Mouse (Mus musculus): ENCODE data around the gene Rpgrip1l.

Gene Rpgrip1l

GRCm38 (mm10) chr8:91207676-91208075, 105.4 kb downstream of the Rpgrip1l start:
- no peak for DNase-seq (ENCODE audit: low read depth, low spot score)

DNA sequence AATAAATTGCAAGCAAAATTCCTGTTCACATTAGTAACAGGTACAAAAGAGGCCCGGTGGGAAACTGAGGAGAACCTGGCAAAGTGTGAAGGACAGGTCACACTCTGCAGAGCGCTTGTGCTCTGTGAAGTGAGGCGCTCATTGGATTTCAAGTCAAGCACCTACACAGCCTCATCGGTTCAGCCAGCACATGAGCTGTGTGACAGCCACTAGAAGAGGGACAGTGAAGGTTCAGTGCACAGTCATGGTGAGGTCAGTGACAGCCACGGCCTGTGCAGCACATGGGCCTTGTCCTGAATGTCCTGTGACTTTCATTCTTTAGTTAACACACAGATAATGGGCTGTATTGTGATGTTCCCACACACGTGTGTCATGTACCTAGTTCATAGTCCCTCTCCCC, 107.2 kb downstream of the Rpgrip1l start:
- DNase-seq (ENCODE audit: low read depth, low spot score), result no peak

GRCm38 (mm10) chr8:91201184-91201583, 111.9 kb downstream of the Rpgrip1l start:
- no peak for DNase-seq (ENCODE audit: low read depth, low spot score)

- DNase-seq (ENCODE audit: low read depth, low spot score), result no peak
Observed at GRCm38 (mm10) chr8:91199876-91200275, 113.2 kb downstream of the Rpgrip1l start, which contains the start of gene Aktip. TSS of gene Aktip (minus strand) at chr8:91199976.

DNA sequence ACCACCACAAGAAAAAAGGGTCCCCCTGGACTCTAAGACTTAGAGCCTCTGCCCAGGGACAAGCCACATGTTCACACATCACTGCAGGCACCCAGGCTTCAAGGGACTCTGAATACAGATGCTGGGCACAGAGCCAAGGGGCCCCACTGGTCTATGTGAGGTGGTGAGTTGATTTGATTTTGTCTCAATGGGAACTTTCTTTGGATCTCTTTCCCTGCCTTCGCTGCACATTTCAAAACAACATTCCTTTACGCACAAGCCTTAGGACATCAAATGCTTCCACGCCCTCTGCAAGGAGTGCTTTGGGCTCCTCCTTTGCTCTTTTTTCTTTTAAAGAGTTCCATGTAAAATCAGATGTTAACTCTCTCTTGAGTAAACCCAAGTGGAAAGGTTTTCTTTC, 115.0 kb downstream of the Rpgrip1l start:
- DNase-seq (ENCODE audit: low read depth, low spot score), result no peak

- no peak for DNase-seq (ENCODE audit: low read depth, low spot score)
Observed at GRCm38 (mm10) chr8:91197233-91197632, 115.8 kb downstream of the Rpgrip1l start.

- DNase-seq (ENCODE audit: low read depth, low spot score), result no peak
Observed at GRCm38 (mm10) chr8:91196661-91197060, 116.4 kb downstream of the Rpgrip1l start.

DNA sequence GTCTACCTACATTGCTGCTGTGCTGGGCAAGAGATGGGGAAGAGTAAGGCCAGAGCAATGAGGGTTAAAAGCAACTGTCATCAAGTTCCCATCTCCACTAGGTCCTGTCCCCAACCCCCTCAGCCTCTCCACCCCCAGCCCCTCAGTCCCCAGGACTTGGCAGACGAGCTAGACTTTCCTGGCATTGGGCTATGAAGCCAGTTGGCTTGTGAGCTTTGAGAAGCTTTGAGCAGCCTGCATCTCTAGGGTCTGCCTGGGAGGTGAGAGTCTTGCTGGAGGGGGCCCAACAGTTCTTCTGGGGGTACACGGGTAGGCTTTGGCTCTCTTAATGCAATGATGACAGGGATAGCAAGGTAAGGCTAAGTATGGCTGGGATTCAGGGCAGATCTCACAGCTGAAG, 119.0 kb downstream of the Rpgrip1l start:
- no peak for DNase-seq (ENCODE audit: low read depth, low spot score)

DNA sequence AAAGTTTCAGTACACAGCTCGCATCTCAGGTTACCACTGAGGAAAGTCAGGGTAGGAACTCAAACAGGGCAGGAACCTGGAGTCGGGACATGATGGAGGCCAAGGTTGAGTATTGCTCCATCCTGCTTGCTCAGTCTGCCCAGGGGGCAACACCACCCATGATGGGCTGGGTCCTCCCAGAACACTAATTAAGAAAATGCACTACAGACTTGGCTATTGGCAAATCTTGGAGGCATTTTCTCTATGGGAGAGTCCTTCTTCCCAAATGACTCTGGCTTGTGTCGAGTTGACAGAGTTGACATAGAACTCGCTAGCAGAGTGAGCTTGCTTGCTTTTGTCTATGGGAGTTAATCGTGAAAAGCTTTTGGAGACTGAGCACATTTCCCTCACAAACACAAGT, 120.1 kb downstream of the Rpgrip1l start:
- DNase-seq (ENCODE audit: low read depth, low spot score), result no peak

DNA sequence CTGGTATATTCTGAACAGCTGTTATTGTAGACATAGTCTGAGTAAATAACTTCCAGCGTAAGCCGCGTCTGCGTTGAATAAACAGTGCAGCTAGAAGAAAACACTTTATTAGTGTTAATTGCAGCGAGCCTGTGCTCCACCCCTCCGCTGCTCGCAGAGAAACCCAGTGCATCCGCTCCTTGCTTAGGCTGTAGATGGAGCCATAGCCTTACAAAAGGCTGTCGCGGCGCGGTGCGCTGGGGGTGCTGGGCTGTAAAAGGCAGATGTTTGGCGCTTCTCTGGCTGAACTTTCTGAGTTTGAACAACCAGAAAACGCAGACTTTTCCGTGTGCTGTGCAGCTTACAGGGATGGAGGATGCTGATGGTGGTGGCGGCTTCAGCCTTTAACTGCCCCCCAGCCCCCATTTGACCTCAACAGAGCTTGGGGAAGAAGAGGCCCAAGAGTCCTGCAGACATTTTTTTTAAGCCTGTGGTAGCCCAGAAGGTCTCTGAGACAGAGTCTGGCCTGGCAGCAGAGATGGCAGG, 122.2 kb downstream of the Rpgrip1l start:
- peak; percentile 42 for DNase-seq (ENCODE audit: low read depth, low spot score)

GRCm38 (mm10) chr8:91188152-91188551, 124.9 kb downstream of the Rpgrip1l start:
- no peak for DNase-seq (ENCODE audit: low read depth, low spot score)

GRCm38 (mm10) chr8:91186372-91186771, 126.7 kb downstream of the Rpgrip1l start:
- DNase-seq (ENCODE audit: low read depth, low spot score), result no peak

GRCm38 (mm10) chr8:91177708-91178107, 135.4 kb downstream of the Rpgrip1l start:
- DNase-seq (ENCODE audit: low read depth, low spot score), result no peak

DNA sequence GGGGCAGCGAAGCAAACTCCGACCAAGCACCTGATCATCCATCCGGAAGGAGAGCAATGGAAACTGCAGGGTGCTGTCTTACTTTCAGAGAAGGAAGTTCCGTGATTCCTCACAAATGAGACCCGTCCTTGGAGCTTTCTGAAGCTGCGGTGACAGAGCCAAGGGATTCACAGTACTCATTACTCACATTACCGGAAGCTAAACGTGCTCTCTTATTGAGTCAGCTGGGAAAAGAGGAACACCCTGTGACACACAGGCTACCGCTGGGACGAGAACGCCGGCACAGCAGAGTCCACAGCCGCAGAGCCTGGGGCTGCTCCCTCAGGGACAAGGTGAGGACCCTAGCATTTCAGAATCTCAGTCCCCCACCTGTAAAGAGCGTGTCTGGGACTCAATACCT, 136.9 kb downstream of the Rpgrip1l start:
- no peak for DNase-seq (ENCODE audit: low read depth, low spot score)

GRCm38 (mm10) chr8:91171605-91172004, 141.5 kb downstream of the Rpgrip1l start:
- no peak for DNase-seq (ENCODE audit: low read depth, low spot score)

DNA sequence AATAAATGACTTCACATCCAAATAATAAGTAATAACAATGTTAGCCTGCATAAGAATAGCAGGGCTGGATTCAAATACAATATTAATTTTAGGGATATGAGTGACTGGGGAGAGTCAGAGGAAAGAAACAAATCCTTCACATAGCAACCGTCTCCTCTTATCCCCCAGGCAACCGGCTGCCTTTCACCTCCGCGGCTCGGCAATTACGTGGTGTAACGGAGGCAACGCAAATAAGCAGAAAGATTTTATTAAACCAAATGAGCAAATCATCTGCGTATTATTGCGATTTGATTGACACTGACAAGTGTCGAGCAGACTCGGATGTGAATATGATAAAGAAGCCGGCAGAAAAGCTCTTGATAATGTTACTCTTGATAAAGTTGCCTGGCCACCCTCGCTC, 142.1 kb downstream of the Rpgrip1l start:
- DNase-seq (ENCODE audit: low read depth, low spot score), result peak; percentile 40

DNA sequence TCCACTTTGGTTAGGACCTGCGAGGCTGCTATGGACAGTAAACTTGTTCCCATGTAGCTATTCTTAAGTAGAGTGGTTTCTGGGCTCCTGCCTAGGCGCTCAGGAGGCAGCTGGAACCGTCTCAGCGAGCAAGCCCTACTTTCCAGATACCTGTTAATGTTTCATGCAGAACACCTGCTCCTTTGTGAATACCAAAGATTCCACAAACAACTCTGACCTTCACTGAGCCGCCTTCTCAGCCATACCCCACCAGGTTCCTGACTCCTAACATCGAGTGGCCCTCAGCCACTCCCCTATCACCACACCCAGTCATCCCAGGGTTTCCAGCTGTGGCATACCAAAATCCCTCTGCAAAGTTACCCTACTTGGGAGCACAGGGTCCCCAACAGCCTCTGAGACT, 142.9 kb downstream of the Rpgrip1l start:
- DNase-seq (ENCODE audit: low read depth, low spot score), result no peak

Measured in brain, embryonic 18.5 days (tissue).